Mouse (Mus musculus) thymus, adult 2 months (tissue): ENCODE data around the gene Pde1b. TPM values are rescaled to one million over a fixed set of nuclear protein-coding genes. Genes with fewer than 3 reads are reported as not detected.

Experiments used
- DNase-seq: peaks from one replicate; pipeline ENCODE4 v3.0.0; 2021
- H3K27ac ChIP-seq: fragments of 200-500 bp; 2 replicates; pipeline ENCODE4 v1.5.1; 2012; ENCODE audit warnings: low read length, control low read depth; ENCODE audit not compliant: control insufficient read depth, insufficient read depth
- H3K27me3 ChIP-seq: fragments of 200-500 bp; 2 replicates; pipeline ENCODE4 v1.6.1; 2012; ENCODE audit warnings: mild to moderate bottlenecking, low read length, moderate library complexity, mixed read lengths; ENCODE audit not compliant: control insufficient read depth, insufficient read depth
- H3K36me3 ChIP-seq: fragments of 200-500 bp; 2 replicates; pipeline ENCODE4 v1.6.1; 2012; ENCODE audit warnings: mild to moderate bottlenecking, low read length, moderate library complexity; ENCODE audit not compliant: control insufficient read depth, insufficient read depth
- H3K4me1 ChIP-seq: fragments of 200-500 bp; replicated peaks from 2 replicates; pipeline ENCODE4 v1.6.1; 2012; ENCODE audit warnings: low read length; ENCODE audit not compliant: control insufficient read depth, insufficient read depth
- H3K4me3 ChIP-seq: fragments of 200-500 bp; 2 replicates; pipeline ENCODE4 v1.5.1; 2012; ENCODE audit warnings: mild to moderate bottlenecking, low read length, control low read depth, moderate library complexity; ENCODE audit not compliant: control insufficient read depth, insufficient read depth
- CTCF ChIP-seq: fragments of 200-500 bp; IDR thresholded peaks from 2 replicates; pipeline ENCODE4 v1.5.1; 2012; ENCODE audit warnings: mild to moderate bottlenecking, control low read depth, low read length, moderate library complexity, borderline replicate concordance; ENCODE audit not compliant: control insufficient read depth, poor library complexity, insufficient read depth; ENCODE audit errors: extremely low read depth
- POLR2A ChIP-seq: fragments of 200-500 bp; IDR thresholded peaks from 2 replicates; pipeline ENCODE4 v1.6.1; 2012; ENCODE audit warnings: mild to moderate bottlenecking, low read length, control low read depth, moderate library complexity; ENCODE audit not compliant: control insufficient read depth, poor library complexity, insufficient read depth; ENCODE audit errors: extremely low read depth
- WGBS: fragments of 180-500 bp; shearing (Covaris S2); methylation state at CpG from one replicate; pipeline ENCODE4 v1.1.7; 2018; 5-methylcytosine and 5-hydroxymethylcytosine counted together
- polyA plus RNA-seq: library from polyadenylated mRNA; depleted of rRNA; stranded (reverse); fragments of >200 nt; gene quantifications from 2 replicates; pipeline ENCODE4 v1.2.3, GENCODE M21; 2012

Pde1b gene
- polyA plus RNA-seq, 1 experiment = 33.4 TPM

- H3K27me3 ChIP-seq = no peaks in the 10 kb centered on the region
- WGBS = 93% methylated on average over 3 of the region's 3 CpGs
- H3K4me3 ChIP-seq = no peak overlapping the region
- H3K27ac ChIP-seq = no peak overlapping the region
- no peaks in the 10 kb centered on the region for H3K4me1 ChIP-seq
- no peak for TF ChIP-seq POLR2A
- peaks cover 89% of the 10 kb centered on the region for H3K36me3 ChIP-seq
- DNase-seq = no peak
Measured at GRCm38 (mm10) chr15:103485106-103485505, 17.7 kb upstream of the Pde1b start.

- TF ChIP-seq POLR2A (no peak), CTCF (no peak)
- WGBS = 97% methylated on average over 1 of the region's 1 CpGs
Measured at GRCm38 (mm10) chr15:103486658-103487057, 16.2 kb upstream of the Pde1b start.

GRCm38 (mm10) chr15:103488336-103488735, 14.5 kb upstream of the Pde1b start:
- peaks cover 91% of the 10 kb centered on the region for H3K36me3 ChIP-seq
- H3K4me3 ChIP-seq = no peak overlapping the region
- 96% methylated on average over 4 of the region's 4 CpGs for WGBS
- H3K27me3 ChIP-seq = no peaks in the 10 kb centered on the region
- no peaks in the 10 kb centered on the region for H3K4me1 ChIP-seq
- no peak for DNase-seq
- no peak overlapping the region for H3K27ac ChIP-seq
- TF ChIP-seq POLR2A (no peak), CTCF (no peak)

More at GRCm38 (mm10) chr15:103486658-103487057, 16.2 kb upstream of the Pde1b start:
- Histone ChIP-seq H3K4me3 (no peak overlapping the region), H3K36me3 (peaks cover 91% of the 10 kb centered on the region), H3K4me1 (no peaks in the 10 kb centered on the region), H3K27me3 (no peaks in the 10 kb centered on the region), H3K27ac (no peak overlapping the region)
- DNase-seq = no peak

GRCm38 (mm10) chr15:103496204-103497140, 6.4 kb upstream of the Pde1b start:
- 95% methylated on average over 10 of the region's 10 CpGs for WGBS
- TF ChIP-seq POLR2A (no peak), CTCF (no peak)
- H3K36me3 ChIP-seq = peaks cover 60% of the 10 kb centered on the region
- no peak for DNase-seq
- H3K4me1 ChIP-seq = no peaks in the 10 kb centered on the region
- H3K27ac ChIP-seq = no peak overlapping the region
- no peaks in the 10 kb centered on the region for H3K27me3 ChIP-seq
- no peak overlapping the region for H3K4me3 ChIP-seq

GRCm38 (mm10) chr15:103498157-103498556, 4.7 kb upstream of the Pde1b start:
- WGBS = 94% methylated on average over 3 of the region's 3 CpGs
- Histone ChIP-seq H3K4me3 (no peak overlapping the region), H3K27me3 (no peaks in the 10 kb centered on the region), H3K4me1 (peaks cover 6% of the 10 kb centered on the region), H3K27ac (no peak overlapping the region), H3K36me3 (peaks cover 43% of the 10 kb centered on the region)
- no peak for DNase-seq
- TF ChIP-seq CTCF (no peak), POLR2A (no peak)

GRCm38 (mm10) chr15:103500723-103501122, 2.1 kb upstream of the Pde1b start:
- no peak overlapping the region for H3K4me3 ChIP-seq
- no peak overlapping the region for H3K27ac ChIP-seq
- H3K36me3 ChIP-seq = peaks cover 24% of the 10 kb centered on the region
- H3K27me3 ChIP-seq = no peaks in the 10 kb centered on the region
- peaks cover 8% of the 10 kb centered on the region for H3K4me1 ChIP-seq
- WGBS = 92% methylated on average over 1 of the region's 1 CpGs
- DNase-seq = no peak
- TF ChIP-seq POLR2A = no peak
- no peak for TF ChIP-seq CTCF
